Mouse (Mus musculus) CH12.LX (cell line): ENCODE measurements around the gene Vma21-ps.

ENCODE experiments used
- BHLHE40 ChIP-seq: IDR thresholded peaks from 2 replicates; pipeline ENCODE4 v1.6.1; 2011; ENCODE audit warnings: mild to moderate bottlenecking, low read depth, low read length, improper control_type of control experiment
- CTCF ChIP-seq, 2 experiments: IDR thresholded peaks in 1 of 2; conservative IDR thresholded peaks in 1 of 2; 2 replicates each; pipeline ENCODE4 v1.5.1; 2011 to 2012; ENCODE audit warnings: low read depth in 2 of 2, low read length in 2 of 2, improper control_type of control experiment in 1 of 2, inconsistent platforms in 1 of 2, mild to moderate bottlenecking in 1 of 2, moderate library complexity in 1 of 2
- E2F4 ChIP-seq: IDR thresholded peaks from 2 replicates; pipeline ENCODE4 v1.6.1; 2011; ENCODE audit warnings: low read depth, low read length, improper control_type of control experiment; ENCODE audit not compliant: insufficient replicate concordance
- ELF1 ChIP-seq: IDR thresholded peaks from 2 replicates; pipeline ENCODE4 v1.6.1; 2014; ENCODE audit warnings: low read depth, mild to moderate bottlenecking, inconsistent platforms, low read length, improper control_type of control experiment
- HCFC1 ChIP-seq: IDR thresholded peaks from 2 replicates; pipeline ENCODE4 v1.6.1; 2012; ENCODE audit warnings: low read depth, mild to moderate bottlenecking, inconsistent platforms, low read length, improper control_type of control experiment
- MAX ChIP-seq: IDR thresholded peaks from 2 replicates; pipeline ENCODE4 v1.6.1; 2011; ENCODE audit warnings: low read length, improper control_type of control experiment
- MEF2A ChIP-seq: IDR thresholded peaks from 2 replicates; pipeline ENCODE4 v1.6.1; 2014; ENCODE audit warnings: low read depth, mild to moderate bottlenecking, inconsistent platforms, low read length, improper control_type of control experiment, borderline replicate concordance
- NRF1 ChIP-seq: IDR thresholded peaks from 2 replicates; pipeline ENCODE4 v1.6.1; 2014; ENCODE audit warnings: low read depth, mild to moderate bottlenecking, inconsistent platforms, low read length, improper control_type of control experiment, moderate library complexity
- PAX5 ChIP-seq: IDR thresholded peaks from 2 replicates; pipeline ENCODE4 v1.6.1; 2012; ENCODE audit warnings: low read length, inconsistent platforms, mixed read lengths
- POLR2A ChIP-seq: IDR thresholded peaks from 2 replicates; pipeline ENCODE4 v1.6.1; 2011; ENCODE audit warnings: low read depth, mild to moderate bottlenecking, improper control_type of control experiment, low read length
- TBP ChIP-seq: conservative IDR thresholded peaks from 2 replicates; pipeline ENCODE4 v1.6.1; 2011; ENCODE audit warnings: low read depth, low read length, improper control_type of control experiment
- TCF12 ChIP-seq: IDR thresholded peaks from 2 replicates; pipeline ENCODE4 v1.6.1; 2014; ENCODE audit warnings: low read depth, mild to moderate bottlenecking, inconsistent platforms, low read length, improper control_type of control experiment

DNA sequence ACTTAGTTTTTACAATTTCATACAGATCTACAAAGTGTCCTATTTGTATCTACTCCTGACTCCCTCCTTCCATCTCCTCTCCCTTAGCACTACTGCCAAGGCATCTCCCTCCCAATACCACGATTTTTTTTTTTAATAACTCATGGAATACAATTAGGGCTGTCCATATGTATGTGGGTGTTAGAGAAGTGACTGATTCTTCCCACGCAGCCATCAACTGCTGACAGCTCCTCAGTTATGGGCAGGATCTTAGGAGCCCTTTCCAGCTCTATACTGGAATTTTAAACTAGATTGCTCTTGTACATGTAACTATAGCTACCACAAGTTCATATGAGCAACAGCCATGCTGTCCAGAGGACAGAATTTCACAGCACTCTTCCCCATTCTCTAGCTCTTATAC lies 33.6 kb upstream of the Vma21-ps start:
- no peak for TF ChIP-seq ELF1
- TF ChIP-seq BHLHE40, result no peak
- no peak for TF ChIP-seq HCFC1
- TF ChIP-seq CTCF (conservative IDR thresholded peaks at IDR 0.05 in 1 of 2, IDR thresholded peaks at IDR 0.05 in 1 of 2; ENCODE audit: low read depth in 2 of 2, low read length in 2 of 2), result no peak
- TF ChIP-seq POLR2A, result no peak
- no peak for TF ChIP-seq TCF12
- no peak for TF ChIP-seq MEF2A
- TF ChIP-seq MAX, result no peak
- TF ChIP-seq NRF1, result no peak
- TF ChIP-seq E2F4, result no peak
- no peak for TF ChIP-seq PAX5
- no peak for TF ChIP-seq TBP
